Mouse (Mus musculus) MEL (cell line): ENCODE measurements at regions not wholly inside any gene's neighbourhood (a gene's known extent, or its start where the extent isn't known, plus 50 kb on each side); places are given as distances from the start of the nearest gene placed in this dataset.

Experiments
- CTCF ChIP-seq, 3 experiments: IDR thresholded peaks in 2 of 3; conservative IDR thresholded peaks in 1 of 3; 2 replicates each; pipeline ENCODE4 v1.5.1; 2011 to 2012; ENCODE audit warnings: low read length in 3 of 3, low read depth in 2 of 3, mild to moderate bottlenecking in 2 of 3, improper control_type of control experiment in 1 of 3, inconsistent platforms in 1 of 3, mixed read lengths in 1 of 3, moderate library complexity in 1 of 3; ENCODE audit not compliant: control insufficient read depth in 1 of 3, insufficient read depth in 1 of 3, poor library complexity in 1 of 3, severe bottlenecking in 1 of 3
- ELF1 ChIP-seq: IDR thresholded peaks from 2 replicates; pipeline ENCODE4 v1.6.1; 2014; ENCODE audit warnings: low read depth, mild to moderate bottlenecking, inconsistent platforms, low read length, improper control_type of control experiment, moderate library complexity
- EP300 ChIP-seq, 2 experiments: IDR thresholded peaks; 2 replicates each; pipeline ENCODE4 v1.6.1; 2011; ENCODE audit warnings: improper control_type of control experiment in 2 of 2, low read length in 2 of 2, low read depth in 1 of 2, mild to moderate bottlenecking in 1 of 2
- GATA1 ChIP-seq: IDR thresholded peaks from 2 replicates; pipeline ENCODE4 v1.6.1; 2011; ENCODE audit warnings: low read depth, low read length, improper control_type of control experiment
- HCFC1 ChIP-seq: IDR thresholded peaks from 2 replicates; pipeline ENCODE4 v1.6.1; 2012; ENCODE audit warnings: low read depth, mild to moderate bottlenecking, inconsistent platforms, low read length, improper control_type of control experiment, moderate library complexity
- KAT2A ChIP-seq: conservative IDR thresholded peaks from 2 replicates; pipeline ENCODE4 v1.6.1; 2012; ENCODE audit warnings: low read depth, low read length, improper control_type of control experiment, inconsistent platforms
- POLR2A ChIP-seq, 2 experiments: IDR thresholded peaks; 2 replicates each; pipeline ENCODE4 v1.6.1; 2011 to 2012; ENCODE audit warnings: low read length in 2 of 2, mild to moderate bottlenecking in 2 of 2, control low read depth in 1 of 2, improper control_type of control experiment in 1 of 2, low read depth in 1 of 2, moderate library complexity in 1 of 2; ENCODE audit not compliant: control insufficient read depth in 1 of 2, insufficient read depth in 1 of 2, poor library complexity in 1 of 2
- POLR2AphosphoS5 ChIP-seq: IDR thresholded peaks from 2 replicates; pipeline ENCODE4 v1.6.1; 2012; ENCODE audit warnings: low read depth, borderline replicate concordance, mild to moderate bottlenecking, inconsistent platforms, low read length, moderate library complexity, mixed read lengths
- RAD21 ChIP-seq: IDR thresholded peaks from 2 replicates; pipeline ENCODE4 v1.6.1; 2011; ENCODE audit warnings: mild to moderate bottlenecking, low read depth, low read length, improper control_type of control experiment
- SIN3A ChIP-seq: IDR thresholded peaks from 2 replicates; pipeline ENCODE4 v1.6.1; 2012; ENCODE audit warnings: low read length, improper control_type of control experiment, inconsistent platforms
- TAL1 ChIP-seq: IDR thresholded peaks from 2 replicates; pipeline ENCODE4 v1.6.1; 2012; ENCODE audit warnings: mild to moderate bottlenecking, inconsistent platforms, low read length, moderate library complexity, mixed read lengths
- USF1 ChIP-seq: IDR thresholded peaks from 2 replicates; pipeline ENCODE4 v1.6.1; 2014; ENCODE audit warnings: low read depth, mild to moderate bottlenecking, inconsistent platforms, low read length, improper control_type of control experiment, moderate library complexity
- ZC3H11A ChIP-seq: IDR thresholded peaks from 2 replicates; pipeline ENCODE4 v1.6.1; 2012; ENCODE audit warnings: low read depth, mild to moderate bottlenecking, inconsistent platforms, low read length, improper control_type of control experiment

- TF ChIP-seq USF1 (no peak), RAD21 (no peak), TAL1 (no peak), GATA1 (no peak), CTCF (IDR thresholded peaks at IDR 0.05 in 2 of 3, conservative IDR thresholded peaks at IDR 0.05 in 1 of 3; ENCODE audit: control insufficient read depth in 1 of 3, insufficient read depth in 1 of 3, low read depth in 2 of 3, low read length in 3 of 3, poor library complexity in 1 of 3, severe bottlenecking in 1 of 3) (no peak), ZC3H11A (no peak), POLR2A (IDR thresholded peaks at IDR 0.05; ENCODE audit: control insufficient read depth in 1 of 2, insufficient read depth in 1 of 2, low read depth in 1 of 2, low read length in 2 of 2, poor library complexity in 1 of 2) (no peak), SIN3A (no peak), EP300 (IDR thresholded peaks at IDR 0.05; ENCODE audit: low read depth in 1 of 2, low read length in 2 of 2) (no peak), POLR2AphosphoS5 (no peak), KAT2A (no peak), HCFC1 (no peak), ELF1 (no peak)
Observed at GRCm38 (mm10) chr8:103808580-103808979, 292.8 kb upstream of the Cdh5 start.
